Mouse (Mus musculus) ovary, postnatal 36 days (tissue): Measurements from ENCODE around the gene Hcls1.

Source experiments
- DNase-seq: peaks from one replicate; pipeline ENCODE4 v3.0.0; 2022; ENCODE audit warnings: low spot score, mixed read lengths

The Hcls1 gene

DNA sequence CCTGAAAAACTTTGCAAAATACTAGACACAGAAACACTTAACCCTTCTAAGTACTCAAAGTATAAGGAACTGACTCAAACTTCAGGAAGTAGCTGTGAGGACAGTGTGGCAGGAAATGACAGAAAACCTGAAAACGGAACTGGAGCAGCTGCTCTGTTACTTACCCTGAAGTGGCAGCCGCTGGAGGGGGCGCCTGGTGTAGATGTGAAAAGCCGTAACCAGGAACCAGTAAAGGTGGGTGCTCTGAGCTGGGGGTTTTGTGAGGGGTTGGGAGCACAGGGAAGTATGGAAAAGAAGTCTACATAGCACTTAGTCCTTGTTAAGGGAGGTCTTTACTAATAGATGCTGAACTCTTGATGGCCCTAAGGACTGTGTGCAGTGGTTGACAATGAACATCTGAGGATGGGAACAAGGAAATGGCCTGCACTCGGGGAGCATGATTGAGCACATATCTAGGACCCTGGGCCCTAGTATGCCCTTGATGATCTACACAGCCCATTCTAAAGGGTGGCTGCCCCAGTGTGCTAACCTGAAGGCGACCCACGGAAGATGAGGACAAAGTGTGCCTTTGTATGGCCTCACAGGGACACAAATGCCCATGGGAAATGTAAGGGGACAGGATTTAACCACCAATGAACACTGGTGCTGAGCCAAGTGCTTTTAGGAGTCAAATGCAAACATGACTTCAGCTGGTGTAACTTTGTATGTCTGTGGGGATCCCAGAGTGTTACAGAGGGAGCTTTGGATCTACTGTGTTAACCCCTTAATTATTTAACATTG lies at the start of gene Hcls1:
Gene Hcls1, plus strand, starts transcription at position 143 of the 780 bp plus-strand sequence.
- no peak for DNase-seq

DNA sequence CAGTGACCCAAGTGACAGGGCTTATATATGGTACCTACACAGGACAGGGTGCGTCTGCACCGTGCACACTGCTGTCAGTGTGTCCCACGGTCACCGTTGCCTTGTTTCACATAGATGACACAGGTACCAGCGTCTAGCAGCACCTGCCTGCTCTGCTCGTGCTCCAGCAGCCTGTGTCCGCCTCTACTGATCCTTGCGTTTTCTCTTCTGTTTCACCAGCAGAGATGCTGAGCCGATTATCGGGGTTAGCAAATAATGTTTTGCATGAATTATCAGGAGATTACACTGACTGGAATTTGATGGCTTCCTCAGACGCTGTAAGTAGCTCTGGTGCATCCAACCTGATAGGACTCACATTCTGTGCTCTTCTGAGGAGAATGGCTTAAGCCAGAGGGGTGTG lies 48.9 kb upstream of the Hcls1 start:
- no peak for DNase-seq

DNA sequence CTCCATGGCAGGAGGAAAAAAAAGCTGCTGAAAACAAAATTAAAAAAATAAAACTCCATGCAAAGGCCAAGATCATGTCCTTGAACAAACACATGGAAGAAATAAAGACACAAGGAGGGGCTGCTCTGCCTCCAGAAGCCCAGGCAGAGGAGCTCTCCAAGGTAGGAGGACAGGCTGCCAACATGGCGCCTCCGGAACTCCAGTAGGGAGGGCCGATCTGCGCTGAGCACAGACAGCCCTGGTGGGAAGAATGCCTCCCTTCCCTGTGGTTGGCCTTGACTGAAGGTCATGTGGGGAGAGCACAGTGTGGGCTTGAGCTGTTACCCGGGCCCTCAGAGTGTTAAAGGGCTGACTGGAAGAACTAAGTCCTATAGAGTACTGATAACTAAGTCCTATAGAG lies 47.2 kb upstream of the Hcls1 start:
- DNase-seq = peak; percentile 46

DNA sequence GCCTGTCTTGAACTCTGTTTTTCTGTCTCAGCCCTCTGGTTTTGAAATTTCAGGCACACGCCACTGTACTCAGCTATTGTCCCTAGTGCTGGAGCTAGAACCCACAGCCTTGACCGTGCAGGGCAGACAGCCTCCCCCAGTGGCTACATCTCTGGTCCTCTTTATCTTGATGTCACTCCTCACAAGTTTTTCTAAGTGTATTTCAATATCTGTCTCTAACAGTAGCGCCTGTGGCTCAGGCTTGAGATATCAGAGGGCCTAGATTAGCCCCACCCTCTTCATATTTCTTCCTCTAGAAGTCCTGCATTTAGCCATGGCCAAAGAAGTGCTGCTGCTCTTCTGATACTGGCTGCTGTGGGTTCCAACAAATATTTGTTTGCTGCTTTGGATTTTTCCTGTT lies 44.2 kb upstream of the Hcls1 start:
- no peak for DNase-seq

DNA sequence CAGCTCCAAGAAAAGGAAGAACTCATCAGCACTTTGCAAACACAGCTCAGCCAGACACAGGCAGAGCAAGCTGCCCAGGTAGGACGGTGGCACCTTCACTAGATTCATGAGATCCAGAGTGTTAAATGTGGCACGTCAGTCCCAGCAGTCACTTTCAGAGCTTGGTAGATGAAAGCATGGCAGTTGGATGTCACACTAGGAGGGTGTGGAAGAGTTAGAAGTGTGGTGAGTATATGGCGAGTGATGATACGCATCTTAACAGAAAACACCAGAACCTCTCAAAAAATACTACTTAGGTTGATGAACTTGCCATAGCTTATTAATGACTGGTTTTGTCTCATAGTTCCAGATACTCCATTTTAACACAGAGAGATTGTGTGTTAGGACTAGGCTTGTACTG lies 43.4 kb upstream of the Hcls1 start:
- DNase-seq = no peak

DNA sequence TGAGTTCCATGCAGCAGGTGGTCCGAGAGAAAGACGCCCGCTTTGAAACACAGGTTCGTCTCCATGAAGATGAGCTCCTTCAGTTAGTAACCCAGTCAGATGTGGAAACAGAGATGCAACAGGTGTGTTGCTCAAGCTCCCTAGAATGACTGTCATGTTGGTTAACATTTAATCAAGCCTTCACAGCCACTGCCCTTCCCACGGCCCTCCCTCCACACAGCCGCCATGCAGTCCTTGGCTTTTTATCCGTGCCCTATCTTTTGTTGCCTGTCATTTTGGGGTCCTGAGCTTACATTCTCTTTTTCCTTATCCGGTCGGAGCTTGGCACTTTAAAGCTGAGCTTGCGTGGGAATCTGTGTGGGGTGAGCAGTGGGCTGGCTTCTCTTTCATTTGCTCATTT lies 41.5 kb upstream of the Hcls1 start:
- DNase-seq = no peak

DNA sequence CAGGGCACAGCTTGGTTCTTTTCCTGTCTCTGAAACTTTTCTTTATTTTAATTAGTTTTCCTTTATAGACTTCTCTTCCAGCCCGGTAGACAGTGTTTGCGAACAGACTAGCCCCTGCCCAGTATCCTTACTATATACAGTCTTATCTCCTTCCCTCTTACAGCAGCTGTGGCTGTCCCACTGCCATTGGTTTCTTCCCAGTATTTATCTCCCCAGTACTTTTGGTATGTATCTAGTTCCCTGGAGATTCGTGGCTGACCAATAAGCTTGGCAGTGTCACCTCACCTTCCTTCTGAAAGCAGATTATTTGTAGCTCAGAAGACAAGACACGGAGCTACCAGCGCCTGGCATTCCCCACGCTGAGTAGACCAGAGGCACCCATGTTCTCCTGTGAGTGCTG lies 38.1 kb upstream of the Hcls1 start:
- no peak for DNase-seq

DNA sequence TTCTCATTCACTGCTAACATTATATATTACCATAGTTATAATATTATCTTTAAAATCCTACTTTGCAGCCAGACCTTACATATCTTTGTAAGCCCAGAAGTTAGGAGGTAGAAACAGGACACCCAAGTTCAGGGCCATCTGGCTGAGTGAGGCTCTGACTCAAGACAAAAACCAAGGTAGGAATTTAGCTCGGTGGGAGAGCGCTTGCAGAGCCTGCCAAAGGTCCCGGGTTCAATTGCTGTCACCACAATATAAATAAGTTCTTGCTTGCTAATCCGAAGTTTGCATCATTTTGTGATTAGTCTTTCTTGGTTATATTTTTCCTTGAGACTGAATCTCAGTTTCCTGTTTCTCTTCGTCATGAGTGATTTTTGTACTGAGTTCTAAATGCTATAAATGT lies 31.6 kb upstream of the Hcls1 start:
- no peak for DNase-seq

DNA sequence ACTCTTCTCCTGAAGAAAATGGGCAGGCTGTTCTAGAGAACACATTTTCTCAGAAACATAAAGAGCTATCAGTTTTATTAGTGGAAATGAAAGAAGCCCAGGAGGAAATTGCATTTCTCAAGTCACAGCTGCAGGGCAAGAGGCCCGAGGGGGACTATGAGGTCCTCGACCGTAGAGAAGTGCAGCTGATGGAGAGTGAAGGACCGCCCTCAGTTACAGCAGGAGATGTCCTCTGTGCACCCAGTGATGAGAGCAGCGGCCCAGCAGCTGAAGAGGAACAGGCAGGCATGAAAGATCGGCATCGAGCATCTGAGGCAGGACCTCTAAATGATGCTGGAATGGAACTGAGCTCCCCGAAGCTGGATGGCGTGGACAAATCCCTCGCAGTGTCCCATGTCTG lies 22.9 kb upstream of the Hcls1 start:
- DNase-seq = no peak

DNA sequence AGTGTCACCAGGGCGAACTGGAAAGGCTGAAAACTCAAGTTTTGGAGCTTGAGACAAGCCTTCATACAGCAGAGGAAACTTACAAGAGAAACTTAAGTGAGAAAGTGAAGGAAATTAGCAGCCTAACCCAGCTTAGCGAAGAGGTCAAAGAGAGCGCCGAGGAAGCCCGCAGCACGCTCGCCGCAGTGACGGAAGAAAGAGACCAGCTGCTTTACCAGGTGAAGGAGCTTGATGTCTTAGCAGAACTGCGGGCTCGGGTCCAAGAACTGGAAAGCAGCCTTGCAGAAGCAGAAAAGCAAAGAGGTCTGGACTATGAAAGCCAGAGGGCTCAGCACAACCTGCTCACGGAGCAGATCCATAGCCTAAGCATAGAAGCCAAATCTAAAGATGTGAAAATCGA lies 22.5 kb upstream of the Hcls1 start:
- DNase-seq = no peak

DNA sequence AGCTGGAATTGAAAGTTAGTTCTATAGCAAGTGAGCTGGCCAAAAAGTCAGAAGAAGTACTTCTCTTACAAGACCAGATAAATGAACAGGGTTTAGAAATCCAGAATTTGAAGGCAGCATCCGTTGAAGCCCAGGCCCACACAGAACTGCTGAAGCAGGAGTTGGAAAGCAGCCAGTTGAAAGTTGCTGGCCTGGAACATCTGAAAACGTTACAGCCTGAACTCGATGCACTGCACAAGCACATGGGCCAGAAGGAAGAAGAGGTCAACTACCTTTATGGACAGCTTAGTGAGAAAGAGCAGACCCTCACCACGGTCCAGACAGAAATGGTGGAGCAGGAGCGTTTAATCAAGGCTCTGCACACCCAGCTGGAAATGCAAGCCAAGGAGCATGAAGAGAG lies 20.6 kb upstream of the Hcls1 start:
- no peak for DNase-seq

DNA sequence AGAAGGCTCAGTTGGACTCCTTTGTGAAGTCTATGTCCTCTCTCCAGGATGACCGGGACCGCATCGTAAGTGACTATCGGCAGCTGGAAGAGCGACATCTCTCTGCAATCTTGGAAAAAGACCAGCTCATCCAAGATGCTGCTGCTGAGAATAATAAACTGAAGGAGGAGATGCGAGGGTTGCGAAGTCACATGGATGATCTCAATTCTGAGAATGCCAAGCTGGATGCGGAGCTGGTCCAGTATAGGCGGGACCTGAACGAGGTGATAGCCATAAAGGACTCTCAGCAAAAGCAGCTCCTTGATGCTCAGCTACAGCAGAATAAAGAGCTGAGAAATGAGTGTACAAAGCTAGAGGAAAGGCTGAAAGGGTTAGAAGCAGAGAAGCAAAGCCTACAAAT lies 16.3 kb upstream of the Hcls1 start:
- DNase-seq = no peak

DNA sequence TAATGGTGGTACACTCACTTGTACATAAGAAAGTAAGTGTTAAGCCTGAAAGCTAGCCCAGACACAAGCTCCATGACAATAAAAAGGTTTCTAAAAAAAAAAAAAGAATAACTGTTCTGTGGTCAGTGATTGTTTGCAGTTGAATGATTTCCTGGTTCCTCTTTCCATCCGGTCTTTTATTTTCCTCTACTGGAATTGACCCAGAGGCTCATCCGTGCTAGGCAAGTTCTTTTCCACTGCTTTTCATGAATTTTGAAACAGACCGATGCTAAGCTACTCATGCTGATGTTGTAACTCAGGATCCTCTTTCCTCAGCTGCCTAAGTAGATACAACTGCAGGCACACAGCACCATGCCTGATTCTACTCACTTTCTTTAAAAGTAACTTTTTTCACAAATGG lies 14.4 kb upstream of the Hcls1 start:
- no peak for DNase-seq

DNA sequence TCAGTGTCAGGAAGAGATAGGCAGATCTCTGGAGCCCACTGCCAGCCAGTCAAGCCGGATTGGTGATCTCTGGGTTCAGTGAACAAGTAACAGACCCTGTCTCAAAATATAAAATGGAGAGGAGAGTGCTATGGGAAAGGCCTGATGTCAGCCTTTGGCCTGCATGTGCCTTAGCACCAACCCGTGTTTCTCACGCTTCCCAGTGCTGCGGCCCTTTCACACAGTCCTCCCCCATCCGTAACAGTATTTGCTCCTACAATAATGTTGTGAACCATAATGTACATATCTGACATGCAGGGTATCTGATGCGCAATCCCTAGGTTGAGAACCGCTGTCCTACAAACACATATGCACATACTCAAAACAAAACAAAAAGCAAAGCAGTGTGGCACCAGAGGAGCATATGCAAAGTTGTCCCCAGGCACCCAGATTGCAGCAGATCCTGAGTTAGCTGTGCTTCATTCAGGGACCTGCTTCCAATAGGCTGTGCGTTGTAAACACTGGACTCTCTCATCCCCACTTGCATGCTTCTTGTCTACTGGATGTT lies 13.6 kb upstream of the Hcls1 start:
- no peak for DNase-seq

DNA sequence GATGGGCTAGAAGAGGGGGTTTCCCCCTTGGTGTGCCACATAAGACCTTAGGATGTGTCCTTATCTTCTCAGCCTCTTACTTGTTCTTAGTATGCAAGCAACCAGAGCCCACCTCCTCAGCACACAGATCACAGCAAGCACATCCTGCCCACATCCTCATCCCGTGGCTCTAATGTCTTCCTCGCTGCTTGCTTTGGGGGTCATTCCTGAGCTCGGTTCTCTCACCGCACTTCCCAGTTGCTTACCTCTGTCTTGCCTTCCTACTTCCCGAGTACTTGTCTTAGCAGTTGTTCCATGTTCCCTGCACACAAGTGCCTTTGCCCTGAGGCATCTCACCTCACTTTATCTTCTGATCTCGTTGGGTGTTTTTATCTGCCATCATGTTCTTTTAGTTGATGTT lies 12.8 kb upstream of the Hcls1 start:
- DNase-seq = no peak

DNA sequence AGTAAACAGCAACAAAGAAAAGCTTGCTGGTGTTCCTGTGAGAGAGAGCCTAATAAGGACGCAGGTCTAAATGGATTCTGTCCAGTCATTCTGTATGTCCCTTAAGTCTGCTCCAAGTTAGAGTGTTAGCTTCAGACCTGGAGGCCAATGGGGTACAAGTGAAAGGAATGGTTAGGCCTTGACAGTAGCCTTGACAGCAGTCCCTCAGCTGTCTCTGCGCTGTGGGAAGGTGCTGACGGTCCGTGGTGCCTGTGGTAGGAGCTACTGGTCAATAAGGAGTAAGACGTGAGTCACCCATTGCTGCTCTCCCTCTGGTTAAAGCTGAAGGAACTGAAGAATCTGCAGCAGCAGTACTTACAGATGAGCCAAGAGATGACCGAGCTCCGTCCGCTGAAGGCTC lies 10.5 kb upstream of the Hcls1 start:
- DNase-seq = no peak

DNA sequence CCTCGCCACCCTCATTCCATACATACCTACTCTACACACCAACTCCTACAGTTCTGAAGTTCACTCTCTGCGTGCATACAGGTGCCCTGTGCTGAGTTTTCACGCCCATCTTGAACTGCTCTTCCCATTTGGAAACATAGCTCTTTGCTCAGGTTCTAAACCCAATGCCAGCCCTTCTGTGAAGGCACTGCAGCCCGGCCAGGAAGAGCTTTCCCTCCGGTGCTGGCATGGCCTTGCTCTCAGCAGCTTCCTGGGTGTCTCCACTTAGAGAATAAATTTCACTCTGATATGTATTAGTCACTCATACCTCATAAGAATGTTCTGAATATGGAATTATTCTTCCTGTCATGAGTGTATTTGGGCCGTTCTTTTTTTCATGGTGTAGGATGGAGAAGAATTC lies 9.4 kb upstream of the Hcls1 start:
- no peak for DNase-seq

DNA sequence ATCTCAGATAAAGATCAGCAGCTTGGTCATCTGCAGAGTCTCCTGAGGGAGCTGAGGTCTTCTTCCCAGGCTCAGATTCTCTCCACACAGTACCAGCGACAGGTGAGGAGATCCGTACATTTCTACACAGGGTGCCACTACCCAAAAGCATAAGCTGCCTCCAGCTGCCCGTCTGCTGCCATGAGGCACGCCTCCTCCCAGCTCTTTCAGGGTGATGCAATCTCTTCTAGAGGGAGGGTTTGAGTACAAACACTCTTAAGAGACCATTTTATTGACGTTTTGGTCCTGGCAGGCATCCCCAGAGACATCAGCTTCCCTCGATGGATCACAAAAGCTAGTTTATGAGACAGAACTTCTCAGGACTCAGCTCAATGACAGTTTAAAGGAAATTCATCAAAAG lies 9.0 kb upstream of the Hcls1 start:
- DNase-seq = no peak

DNA sequence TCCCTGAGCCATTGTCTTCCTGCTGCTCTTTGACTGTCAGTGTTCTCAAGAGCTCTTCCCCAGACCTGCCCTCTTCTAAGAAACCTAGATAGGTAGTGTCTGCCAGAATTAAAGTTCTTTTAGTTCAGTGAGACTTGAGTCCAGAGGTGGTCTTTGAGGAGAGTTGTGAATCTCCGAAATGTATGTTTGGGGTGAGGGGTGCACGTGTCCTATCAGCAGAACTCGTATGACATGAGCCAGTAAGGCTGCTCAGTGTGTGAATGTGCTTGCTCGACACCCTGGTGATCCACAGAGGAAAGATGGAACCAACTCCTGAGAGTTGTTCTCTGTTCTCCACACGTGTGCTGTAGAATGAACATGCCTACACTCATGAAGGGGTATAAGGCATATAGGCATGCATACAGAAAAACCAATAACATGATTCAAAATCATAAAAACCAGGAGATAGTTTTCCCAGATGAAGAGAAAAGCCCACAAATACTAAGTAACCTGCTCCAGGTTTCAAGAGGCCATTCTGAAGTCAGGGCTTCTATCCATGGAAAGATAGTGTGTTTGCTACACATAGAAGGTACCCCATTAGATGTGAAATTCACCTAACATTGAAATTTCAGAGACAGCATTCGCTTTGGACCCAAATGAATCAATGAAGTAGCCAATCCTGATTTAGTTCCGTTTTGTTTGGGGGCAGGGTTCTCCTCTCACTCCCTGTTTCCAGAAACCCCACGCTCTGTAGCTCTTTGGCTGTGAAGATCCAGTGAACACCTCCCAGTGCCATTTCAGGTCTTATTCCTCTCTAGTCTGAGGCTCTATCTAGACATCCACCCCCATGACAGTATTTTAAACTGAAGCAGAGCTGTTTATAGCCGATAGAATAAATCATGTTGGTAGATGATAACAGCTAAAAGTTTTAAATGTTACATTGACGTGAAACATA lies 8.0 kb upstream of the Hcls1 start:
- DNase-seq = no peak

DNA sequence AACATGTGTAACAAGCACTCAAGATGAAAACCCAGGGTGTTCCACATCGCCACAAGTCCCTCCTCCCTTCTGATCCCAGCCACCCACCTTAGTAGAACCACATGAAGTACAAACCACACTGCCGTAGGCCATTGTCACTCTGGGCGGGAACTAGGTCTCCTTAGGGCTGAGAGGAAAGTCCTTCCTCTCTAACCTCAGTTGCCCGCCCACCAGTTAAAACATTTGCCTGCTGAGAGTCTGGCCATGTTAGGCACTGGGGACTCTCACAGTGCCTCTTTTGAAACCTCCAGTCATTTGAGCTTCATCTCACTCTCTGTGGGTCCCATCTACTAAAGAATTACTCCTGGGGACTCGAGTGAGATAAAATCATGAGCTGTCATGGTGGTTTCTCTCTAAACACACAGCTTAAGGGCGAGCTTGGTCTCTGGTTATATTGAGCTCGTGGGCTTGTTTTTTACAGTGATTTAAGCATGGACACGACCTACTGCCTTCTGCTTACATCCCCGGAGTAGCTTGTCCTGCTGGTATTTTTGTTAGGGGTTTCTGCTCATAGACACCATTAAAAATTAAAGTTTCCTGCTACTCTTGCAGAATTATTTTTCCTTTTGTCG lies 7.2 kb upstream of the Hcls1 start:
- no peak for DNase-seq

DNA sequence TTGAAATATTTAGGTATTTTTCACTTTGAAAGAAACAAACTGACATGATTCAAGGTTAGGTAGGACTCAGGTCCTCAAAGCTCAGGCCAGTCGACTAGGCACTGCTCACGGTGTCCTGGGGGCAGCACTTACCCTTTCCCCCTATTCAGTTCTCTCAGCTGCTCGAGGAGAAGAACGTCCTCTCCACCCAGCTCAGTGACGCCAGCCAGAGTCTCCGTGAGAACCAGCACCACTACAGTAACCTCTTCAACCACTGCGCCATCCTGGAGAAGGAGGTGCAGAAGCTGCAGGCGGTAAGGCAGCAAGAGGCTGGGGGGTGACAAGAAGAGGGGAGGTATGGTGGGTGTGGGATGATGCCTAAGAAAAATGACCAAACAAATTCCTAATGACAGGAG lies 6.7 kb upstream of the Hcls1 start:
- no peak for DNase-seq

DNA sequence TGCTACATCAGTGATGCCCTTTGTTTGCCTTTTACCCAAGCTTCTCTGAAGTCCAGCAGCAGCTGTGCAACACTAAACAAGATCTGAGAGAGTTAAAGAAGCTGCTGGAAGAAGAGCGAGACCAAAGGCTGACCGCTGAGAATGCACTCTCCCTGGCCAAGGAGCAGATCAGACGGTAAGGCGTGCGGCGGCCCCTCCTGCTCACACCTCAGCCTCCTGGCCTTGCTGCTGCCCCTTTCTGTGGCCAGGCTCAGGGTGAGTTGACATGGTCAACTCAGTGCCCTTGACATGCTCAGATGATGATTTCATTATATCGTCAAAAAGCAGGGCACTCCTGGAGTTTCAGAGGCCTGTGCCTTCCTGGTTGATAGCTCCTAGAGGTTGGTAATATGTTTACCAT lies 5.6 kb upstream of the Hcls1 start:
- DNase-seq = no peak
